Mouse (Mus musculus) left cerebral cortex, adult 8-10 months (tissue): ENCODE data around the gene Fnip2. TPM values are rescaled to one million over a fixed set of nuclear protein-coding genes. Genes with fewer than 3 reads are reported as not detected.

Experiments
- DNase-seq, 2 experiments: peaks; one replicate each; pipeline ENCODE4 v3.0.0; 2022; ENCODE audit warnings: low spot score in 2 of 2
- total RNA-seq, 4 experiments: library from RNA; stranded (reverse); gene quantifications; 2 replicates each; pipeline ENCODE4 v1.2.4; 2022

Gene Fnip2
- total RNA-seq, 4 experiments from 2014 or later: 18.4 to 25.9 (median 21.7) TPM

DNA sequence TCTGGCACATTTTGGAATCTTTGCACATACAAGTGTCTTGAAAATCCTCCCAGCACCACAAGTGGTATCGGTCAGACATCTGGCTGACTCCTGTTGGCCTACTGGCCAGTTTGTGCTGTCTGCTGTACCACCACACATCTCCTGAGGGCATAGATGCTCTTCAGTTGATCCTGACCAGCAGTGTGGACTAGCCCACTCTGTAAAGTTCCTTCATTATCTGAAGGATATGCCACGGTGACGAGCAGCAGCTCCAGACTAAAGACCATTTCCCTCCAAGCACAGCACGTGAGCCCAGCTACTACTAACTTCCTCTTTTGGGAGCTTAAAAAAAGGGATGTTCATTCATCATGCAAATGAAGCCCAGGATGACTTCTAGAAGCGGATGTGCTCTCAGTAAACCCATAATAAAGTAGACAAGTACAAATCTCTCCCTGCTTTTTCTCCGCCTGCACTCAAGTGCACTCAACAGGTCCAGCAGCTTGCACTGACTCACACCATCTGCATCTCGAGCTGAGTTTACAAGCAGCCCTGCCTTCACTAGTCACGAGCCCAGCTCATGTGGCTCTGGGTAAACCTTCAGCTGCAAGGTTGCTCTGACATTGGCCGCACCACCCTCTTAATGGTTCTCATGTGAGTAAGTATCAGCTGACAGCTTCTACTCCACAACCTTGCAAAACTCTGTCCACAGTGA, 35.9 kb downstream of the Fnip2 start:
- peak; percentile 33 to 79 for DNase-seq

DNA sequence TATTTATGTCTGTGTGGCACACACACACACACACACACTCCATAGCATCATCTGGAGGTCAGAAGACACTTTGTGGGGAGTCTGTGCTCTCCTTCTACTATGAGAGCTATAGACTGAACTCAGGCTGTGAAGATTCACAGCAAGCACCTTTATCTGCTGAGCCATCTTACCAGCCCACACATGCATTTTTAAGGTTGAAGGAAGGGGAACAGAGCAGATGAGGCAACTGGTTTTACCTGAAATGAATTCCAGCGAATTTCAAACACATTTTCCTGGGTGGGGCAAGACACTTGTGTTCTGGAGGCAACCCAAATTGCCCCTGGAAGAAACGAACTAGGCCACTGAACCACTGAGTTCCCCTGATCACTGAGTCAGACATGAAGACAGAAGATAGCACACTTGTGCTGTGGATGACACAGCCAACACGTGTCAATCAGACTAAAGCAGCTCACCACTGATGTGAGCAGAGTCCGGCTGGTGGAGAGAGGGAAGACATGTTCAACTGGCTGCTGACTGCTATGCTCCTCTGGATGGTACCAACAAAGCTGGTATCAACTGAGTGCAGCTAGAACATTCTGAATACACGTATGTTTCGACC, 38.0 kb downstream of the Fnip2 start:
- no peak for DNase-seq

DNA sequence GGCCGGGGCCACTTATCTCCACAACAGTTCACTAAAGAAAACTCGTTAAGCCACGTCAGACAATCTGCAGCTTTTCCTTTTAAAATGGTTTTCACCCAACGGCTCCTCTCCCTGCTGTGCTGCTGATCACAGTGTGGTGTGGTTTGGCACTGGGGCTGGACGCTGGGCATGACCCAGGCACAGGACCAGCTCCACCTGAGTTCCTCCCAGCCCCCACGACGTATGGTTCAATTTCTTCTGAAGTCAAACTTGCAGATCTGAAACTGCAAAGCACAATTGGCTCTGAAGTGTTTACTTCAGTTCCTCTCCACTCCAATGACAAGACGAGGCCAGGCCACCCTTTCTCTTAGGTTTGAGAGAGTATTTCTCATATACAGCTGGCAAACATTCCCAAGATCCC, 39.1 kb downstream of the Fnip2 start:
- no peak for DNase-seq

DNA sequence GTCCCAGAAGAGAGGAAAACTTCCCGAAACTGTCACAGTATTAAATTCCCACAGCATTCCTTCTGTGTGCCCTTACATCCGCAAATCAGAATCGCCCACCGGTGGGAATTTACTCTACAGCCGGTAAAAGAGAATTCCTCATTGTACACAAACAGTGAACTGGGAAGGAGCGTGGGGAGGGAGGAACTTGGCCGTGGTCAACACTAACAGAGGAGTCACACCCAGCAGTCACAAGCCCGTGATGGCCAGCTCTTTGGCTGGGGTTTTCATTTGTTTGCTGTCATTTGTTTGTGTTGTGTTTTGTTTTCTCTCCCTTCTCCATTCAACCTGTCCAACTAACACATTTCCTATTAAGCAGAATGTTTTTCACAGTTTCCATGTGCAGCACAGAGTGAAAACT, 39.7 kb downstream of the Fnip2 start:
- no peak for DNase-seq

DNA sequence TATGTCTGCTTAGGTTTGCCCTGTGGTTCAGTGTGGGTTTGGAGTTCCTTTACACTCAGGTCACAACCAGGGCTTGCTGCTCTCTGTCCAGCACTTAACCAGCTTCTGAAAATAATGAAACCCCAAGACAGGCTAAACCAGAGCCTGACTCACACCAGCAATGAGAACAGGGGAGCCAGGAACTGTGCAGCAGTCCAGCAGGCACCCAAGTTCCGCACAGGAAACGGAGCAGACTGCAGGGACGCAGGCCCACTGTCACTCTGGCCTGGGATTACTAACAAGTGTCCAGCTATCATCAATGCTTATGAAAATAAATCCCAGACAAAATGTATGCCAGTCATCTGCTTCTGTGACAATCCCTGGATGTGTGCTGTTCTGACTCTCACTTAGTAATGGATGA, 40.1 kb downstream of the Fnip2 start:
- no peak for DNase-seq

DNA sequence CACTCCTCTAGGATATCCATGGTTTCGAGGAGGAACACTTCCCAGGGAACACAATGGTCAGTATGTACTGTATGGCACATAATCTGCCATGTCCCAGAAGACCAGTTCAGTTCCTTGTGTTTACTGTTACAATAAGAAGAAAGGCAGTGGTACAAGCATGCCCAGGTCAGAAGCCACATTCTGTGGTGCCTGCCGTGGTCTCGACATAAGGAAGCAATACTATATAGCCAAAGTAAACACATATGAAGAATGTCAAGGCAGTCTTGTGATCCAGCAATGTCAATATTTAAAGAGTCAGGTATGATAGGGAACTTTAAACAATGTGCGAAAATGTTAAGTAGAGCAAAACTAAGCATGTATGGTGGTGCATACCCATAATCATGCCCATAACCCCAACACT, 44.2 kb downstream of the Fnip2 start:
- DNase-seq: no peak

DNA sequence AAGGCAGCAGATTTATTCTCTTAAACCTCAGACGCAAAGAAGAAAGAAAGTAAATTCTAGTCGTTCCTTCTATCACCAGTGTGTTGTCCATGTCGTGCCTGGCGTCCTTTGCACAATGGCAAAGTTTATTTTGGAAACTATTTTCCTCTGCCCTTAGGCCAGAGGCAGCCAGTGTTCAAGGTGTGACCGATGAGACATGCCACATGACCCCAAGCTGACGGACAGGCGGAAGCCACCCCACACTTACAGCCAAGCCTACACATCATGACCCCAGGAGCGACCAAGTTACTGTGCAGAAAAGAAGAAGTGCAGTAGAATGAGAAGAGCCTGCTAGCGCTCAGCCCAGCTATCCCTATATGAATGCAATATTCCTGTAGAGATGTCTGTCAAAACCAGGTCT, 47.7 kb downstream of the Fnip2 start:
- DNase-seq: no peak

DNA sequence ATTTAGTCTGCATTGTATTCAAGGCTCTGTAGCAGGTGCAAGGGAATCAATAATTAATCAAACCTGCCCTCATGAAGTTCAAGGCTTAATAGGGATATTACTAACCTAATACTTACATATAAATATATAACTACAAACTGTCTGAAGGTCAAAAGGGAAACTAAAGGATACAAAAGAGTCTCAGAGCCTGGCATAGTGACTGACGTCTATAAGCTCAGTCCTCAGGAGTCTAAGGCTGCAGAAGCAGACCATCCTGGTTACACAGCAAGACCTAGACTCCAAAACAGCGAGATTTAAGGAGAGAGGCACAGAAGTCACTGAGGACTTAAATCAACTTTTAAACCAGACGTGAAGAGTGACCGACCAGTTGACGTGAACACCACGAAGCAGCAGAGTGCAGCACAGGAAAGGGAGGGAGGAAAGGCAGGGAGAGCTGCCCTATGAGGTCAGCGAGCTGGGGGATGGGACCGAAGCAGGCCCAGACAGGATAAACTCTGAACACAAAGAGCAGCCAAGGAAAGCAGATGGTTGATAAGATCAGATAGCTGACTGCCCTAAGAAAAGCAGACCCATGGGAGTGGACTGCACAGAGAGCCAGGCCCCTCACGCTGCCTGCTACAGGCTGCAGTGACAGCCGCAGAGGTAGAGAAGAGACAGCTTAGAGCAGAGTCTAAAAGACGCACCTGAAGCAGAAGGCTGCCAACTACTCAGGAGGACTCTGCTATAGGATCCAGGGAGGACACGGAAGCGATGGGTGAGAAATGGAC, 48.7 kb downstream of the Fnip2 start:
- no peak for DNase-seq

DNA sequence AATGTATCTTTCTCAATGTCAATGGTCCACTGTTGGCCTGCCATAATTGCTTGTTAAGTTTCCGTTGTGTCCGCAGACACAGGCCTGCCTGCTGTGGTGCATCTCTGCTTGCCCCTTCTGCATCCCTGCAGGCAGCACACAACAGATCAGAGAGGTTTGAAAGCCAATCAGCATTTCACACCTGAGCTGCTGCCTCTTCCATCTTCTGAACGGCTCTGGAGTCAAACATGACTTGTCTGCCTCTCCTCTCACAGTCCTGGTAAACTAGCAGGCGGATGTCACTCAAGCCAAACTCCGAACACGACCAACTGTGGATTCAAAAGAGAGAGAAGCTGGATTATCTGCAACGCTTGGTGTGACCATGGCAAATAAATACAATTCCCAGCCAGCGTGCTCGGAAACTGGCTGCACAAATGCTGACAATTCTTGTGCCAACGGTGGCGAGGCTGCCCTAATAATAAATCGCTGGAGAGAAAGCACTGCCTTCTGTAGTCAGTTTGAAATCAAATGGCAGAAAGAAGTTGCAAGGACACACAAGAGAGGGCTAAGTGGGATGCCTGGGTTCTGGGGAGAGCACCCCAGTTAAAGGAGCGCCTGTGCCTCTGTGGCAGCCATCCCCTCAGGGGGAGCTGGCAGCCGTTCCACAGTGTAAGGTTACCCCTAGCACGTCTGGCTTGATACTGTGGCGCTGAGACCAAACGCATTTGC, 49.6 kb downstream of the Fnip2 start:
- DNase-seq: no peak

DNA sequence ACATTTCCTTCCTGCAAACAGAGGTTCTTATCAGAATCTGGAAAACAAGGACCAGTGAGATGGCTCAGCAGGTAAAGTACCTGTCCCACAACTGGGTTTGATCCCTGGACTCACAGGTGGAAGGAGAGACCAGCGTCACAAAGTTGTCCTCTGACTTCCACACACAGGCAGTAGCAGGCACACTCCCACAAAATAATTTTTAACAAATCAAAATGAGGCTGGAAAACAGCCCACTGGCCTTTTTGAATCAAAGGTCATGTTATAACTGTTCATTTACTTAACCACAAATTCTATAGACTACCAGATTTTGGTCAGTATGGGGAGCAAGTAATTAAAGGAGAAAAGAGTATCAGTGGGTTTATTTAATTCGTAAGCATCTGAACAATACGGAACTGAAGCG, 50.6 kb downstream of the Fnip2 start:
- DNase-seq: no peak

DNA sequence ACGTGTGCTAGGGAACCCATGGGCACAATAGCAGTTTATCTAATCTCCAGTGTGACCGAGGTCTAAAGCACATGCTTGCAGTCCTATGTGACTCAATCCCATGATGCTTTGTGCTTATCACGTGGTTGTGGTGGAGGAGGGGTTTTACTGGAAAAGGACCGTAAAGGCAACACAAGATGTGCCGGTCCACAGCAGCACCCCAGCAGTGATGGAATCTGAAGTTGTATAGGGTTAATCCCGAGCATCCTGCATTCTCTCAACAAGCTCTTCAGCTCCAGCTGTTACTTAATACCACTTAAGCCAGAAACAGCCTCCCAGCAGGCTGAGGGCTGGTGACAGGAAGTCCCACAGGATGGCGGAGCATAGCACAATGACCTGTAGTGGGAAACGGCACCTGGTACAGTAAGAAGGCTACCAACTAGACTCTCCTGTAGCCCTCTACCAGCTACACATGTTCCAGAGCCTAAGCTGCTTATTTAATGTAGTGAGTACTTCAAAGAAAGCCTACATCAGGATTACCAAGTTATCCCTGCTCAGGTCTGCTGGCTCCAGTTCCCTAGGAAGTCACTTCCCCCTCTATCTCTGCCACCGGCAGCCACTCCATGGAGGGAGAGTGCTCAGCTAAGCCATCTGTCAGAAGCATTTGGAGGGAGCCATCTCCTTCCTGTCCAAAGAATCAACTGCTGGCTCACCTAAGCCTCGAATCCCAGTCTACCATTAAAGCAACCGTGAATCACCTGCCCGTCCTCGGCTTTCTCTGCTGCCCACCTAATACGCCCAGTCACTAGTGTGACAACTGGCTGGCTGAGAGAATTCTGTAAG, 51.3 kb downstream of the Fnip2 start:
- no peak for DNase-seq

DNA sequence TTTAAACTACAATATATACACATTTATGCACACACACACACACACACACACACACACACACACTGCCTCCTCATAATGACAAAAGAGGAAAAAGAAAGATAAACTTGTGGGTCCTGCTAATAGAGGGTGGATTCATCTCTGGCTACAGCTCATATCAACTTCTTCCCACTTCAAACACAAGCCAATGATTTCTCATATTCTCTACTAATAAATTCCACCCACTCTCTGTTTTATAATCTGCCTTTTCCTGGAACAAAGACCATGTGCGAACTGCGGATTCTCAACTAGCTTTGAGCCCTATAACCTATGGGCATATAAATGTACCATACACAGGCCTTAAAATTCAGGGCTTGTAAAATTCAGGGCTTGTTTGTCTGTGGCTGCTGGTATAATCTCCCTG, 53.3 kb downstream of the Fnip2 start:
- DNase-seq: no peak

DNA sequence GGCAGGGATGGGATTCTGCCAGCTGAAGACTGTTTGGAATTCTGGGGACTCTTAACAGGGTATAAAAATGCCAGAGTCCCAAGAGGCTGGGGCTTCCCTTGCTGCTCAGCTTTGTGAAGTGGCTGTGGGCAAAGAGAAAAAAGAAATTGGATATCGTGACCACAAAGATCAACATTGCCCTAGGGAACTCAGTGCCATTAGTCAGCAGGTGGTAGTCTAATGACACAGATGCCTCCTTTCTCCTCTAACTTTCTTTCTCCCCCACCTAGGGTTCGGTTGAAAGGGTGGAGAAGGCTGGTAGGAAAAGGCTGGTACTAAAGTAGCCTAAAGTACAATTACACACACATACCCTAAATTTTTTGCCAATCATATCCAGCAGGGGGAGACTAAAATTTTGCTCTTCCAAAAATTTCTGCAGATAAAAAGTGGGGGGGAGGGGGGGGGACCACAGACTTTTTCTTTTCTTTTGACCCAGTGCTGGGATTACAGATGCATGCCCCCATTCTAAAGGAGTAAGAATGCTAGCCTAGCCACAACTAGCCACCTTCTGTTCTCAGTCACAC, 66.3 kb downstream of the Fnip2 start:
- DNase-seq: no peak

DNA sequence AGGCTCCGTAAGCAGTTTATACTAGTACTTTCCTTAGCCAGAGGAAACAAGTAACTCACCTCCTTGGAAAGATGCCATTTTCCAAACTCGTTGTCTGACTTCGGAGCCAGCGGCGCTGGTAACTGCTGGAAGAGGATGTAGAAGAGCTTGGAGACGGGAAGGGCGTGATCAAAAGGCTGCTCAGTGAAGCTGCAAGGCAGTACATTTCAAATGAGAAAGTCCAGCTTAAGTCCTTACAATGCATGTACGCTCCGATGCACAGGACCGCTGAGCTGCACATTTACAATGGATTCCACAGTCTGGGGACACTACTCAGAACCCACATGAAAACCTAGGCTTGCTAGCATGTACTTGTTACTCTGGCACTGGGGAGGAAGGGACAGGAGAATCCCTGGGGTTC, 67.3 kb downstream of the Fnip2 start:
- no peak for DNase-seq

DNA sequence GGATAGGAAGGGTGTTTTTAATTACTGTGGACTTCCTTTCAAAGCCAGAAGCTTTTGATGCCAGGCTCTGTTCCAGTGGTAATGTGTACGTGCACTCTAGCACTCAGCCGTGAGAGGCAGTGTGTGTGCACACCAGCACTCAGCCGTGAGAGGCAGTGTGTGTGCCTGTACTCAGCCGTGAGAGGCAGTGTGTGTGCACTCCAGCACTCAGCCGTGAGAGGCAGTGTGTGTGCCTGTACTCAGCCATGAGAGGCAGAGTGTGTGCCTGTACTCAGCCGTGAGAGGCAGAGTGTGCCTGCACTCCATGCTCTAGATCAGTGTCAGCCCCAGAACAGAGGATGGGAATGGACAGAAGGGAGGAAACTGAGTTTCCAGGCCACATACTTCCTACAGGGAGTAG, 70.9 kb downstream of the Fnip2 start:
- DNase-seq: no peak

DNA sequence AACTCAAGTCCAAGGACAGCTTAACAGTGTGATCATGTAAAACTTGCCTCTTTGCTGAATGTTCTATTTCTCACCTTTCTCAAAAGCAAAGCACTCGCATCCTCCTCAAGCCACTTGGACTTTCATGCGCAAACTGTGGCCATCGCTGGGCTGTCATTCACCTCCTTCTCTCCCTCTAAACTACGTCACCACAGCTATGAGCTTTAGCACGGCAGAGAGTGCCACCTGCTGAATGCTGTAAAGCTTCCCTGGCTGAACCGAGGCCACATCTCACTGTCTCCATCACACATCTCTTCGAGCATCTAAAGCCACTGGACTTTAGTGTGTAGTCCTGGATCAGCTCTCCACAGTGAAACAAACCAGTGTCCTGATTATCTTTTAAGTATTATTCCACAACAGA, 72.4 kb downstream of the Fnip2 start:
- no peak for DNase-seq

DNA sequence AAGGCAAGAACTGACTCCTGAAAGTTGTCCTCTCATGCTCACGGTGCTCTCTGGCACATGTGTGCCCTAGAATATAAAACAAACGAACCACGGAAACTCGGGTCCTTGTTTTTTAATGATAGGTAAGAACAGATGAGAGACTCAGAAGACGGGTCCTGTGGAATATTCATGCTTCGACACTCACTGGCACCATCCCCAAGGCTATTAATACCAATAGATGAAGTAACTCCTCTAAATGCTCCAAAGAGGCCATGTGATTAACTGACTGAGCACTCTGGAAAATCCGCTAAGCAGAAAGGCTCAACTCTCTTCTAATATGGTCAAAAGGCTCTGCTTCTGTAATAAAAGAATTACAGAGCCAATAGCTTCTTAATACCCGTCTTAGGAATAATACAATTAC, 73.6 kb downstream of the Fnip2 start:
- DNase-seq: no peak

DNA sequence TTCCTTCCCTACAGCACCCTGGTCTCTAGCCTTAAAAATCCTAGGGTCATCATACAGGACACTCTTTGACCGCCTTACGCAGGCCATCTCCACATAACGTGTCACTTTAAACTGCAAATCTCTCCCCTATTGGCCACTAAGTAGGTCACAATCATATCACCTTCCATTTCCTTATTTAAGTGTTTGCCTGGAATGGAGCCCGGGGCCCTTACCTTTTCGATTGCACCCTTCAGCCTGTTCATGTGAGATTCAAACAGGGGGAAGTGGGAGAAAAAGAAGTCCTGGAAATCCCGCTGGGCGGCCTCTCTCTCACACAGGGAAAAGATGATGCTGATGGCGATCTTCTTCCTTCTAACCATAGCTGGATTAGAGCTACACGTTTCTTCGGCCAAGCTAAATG, 74.5 kb downstream of the Fnip2 start:
- no peak for DNase-seq

DNA sequence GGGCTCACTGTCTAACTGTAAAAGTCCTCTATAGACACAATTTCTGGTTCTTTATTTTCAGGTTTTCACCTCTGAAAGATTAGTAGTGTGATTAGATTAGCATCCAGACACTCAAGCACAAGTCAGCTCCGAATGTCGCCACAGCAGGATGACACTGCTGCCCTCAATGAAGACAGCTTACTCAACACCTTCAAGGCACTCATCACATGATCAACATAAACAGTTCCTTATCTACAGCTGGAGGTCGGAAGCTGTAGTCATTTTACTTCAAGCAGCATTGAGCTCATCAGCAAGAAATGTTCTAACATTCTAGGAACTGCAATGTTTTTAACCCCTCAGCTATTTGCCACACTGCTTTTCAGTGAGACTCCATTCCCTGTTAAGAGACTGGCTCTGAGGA, 76.0 kb downstream of the Fnip2 start:
- no peak for DNase-seq

DNA sequence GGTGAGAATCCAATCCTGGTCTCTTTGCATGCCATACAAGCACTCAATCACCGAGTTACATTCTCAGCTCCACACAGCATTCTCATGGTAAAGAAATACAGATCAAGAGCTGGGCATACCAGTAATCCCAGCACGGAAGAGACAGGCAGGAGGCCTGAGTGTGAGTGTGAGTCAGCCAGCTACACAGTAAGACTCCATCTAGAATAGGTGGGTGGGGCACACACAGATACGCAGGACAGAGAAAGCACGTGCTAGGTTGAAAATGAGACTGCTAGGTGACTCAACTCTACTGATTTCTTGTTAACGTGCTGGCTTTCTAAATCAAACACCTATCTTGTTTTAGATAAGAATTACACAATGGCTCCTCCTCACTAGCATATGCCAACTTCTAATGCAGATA, 77.5 kb downstream of the Fnip2 start:
- no peak for DNase-seq

DNA sequence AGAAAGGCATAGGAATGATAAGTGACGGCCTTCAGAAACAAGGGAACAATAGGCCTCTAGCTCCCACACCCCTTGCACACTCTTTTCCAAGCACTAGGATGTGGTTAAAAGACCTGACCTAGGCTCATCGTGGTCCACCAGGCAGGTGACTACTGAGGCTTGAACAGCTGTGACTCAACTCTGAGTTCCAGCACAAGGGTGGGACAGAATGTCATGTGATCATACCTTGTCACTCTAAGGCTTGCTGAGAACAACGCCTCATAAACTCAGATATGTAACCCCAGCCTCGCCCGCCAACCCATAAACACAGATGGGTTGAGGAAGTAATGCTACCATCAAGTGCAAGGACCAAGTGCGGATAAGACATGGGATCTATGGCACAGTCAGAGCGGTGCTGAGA, 79.6 kb downstream of the Fnip2 start:
- DNase-seq: no peak
